Mouse (Mus musculus): ENCODE results near the gene Sema4d. TPM values are rescaled to one million over a fixed set of nuclear protein-coding genes. Genes with fewer than 3 reads are reported as not detected.

Gene Sema4d
- polyA plus RNA-seq, 1 experiment from 2014 or later: 17.4 TPM

- Histone ChIP-seq H3K4me2 (ENCODE audit: low read depth, low read length) (peak within 1 kb of the TSS; percentile 91), H3K36me3 (ENCODE audit: control insufficient read depth, insufficient read depth, low read length) (no peaks in the 10 kb centered on the region)
Measured at GRCm38 (mm10) chr13:51644829-51645789, 148.4 kb downstream of the Sema4d start, which contains the start of gene Cks2. TSS of gene Cks2 (plus strand) at chr13:51645232.

GRCm38 (mm10) chr13:51643924-51644828 lies 149.4 kb downstream of the Sema4d start:
- peak overlapping the region; percentile 58 for H3K4me3 ChIP-seq (ENCODE audit: low read depth, low read length)
- WGBS: 52% methylated on average over 20 of the region's 20 CpGs

More at GRCm38 (mm10) chr13:51644829-51645789, 148.4 kb downstream of the Sema4d start, which contains the start of gene Cks2:
- peak; percentile 99 for ATAC-seq (ENCODE audit: low read depth)
- Histone ChIP-seq H3K9me3 (ENCODE audit: control insufficient read depth, low read length) (no peaks in the 10 kb centered on the region), H3K27ac (ENCODE audit: low read depth, low read length) (peak within 1 kb of the TSS; percentile 44), H3K4me3 (ENCODE audit: low read depth, low read length) (peak within 1 kb of the TSS; percentile 58), H3K9ac (replicated peaks; ENCODE audit: low read depth, low read length) (peak within 1 kb of the TSS; percentile 60), H3K27me3 (ENCODE audit: control insufficient read depth, insufficient read depth, low read length) (no peaks in the 10 kb centered on the region), H3K4me1 (ENCODE audit: control insufficient read depth, insufficient read depth, low read length) (0 out of 2 replicates have a peak, but pooled peaks cover 4% of the 10 kb centered on the region)
- WGBS: 0% methylated on average over 83 of the region's 83 CpGs

DNA sequence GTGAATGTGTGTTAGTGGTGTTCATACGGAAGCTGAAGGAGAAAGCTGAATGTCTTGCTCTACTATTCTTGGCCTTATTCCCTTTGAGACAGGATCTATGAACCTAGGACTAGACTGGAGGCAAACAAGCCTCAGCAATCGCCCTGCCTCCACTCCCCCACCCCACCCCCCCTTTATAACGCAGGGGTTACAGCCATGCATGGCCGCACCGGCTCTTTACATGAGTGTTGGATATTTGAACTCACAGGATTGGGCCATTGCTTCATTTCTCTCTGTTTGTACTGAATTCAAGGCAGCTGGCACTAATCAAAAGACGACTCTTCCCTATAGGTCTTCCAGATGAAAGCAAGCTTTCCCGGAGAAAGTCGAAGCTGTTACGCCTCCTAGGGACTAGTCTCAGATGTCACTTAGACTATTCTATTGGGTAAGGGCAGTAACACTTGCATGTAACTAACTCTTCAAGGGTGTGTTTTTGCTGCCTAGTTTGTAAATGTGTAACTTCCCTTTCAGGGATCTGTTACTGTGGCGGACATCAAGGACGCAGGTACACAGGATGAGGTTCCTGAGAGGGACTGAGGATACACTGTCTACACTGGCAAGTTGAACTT lies 151.3 kb downstream of the Sema4d start:
- Histone ChIP-seq H3K4me2 (ENCODE audit: low read depth, low read length) (no peak overlapping the region), H3K4me1 (ENCODE audit: control insufficient read depth, insufficient read depth, low read length) (0 out of 2 replicates have a peak, but pooled peaks cover 4% of the 10 kb centered on the region), H3K4me3 (ENCODE audit: low read depth, low read length) (no peak overlapping the region), H3K27me3 (ENCODE audit: control insufficient read depth, insufficient read depth, low read length) (no peaks in the 10 kb centered on the region), H3K9ac (replicated peaks; ENCODE audit: low read depth, low read length) (no peak overlapping the region), H3K9me3 (ENCODE audit: control insufficient read depth, low read length) (no peaks in the 10 kb centered on the region), H3K27ac (ENCODE audit: low read depth, low read length) (no peak overlapping the region), H3K36me3 (ENCODE audit: control insufficient read depth, insufficient read depth, low read length) (no peaks in the 10 kb centered on the region)
- 37% methylated on average over 11 of the region's 11 CpGs for WGBS
- no peak for ATAC-seq (ENCODE audit: low read depth)

More at GRCm38 (mm10) chr13:51643924-51644828, 149.4 kb downstream of the Sema4d start:
- Histone ChIP-seq H3K36me3 (ENCODE audit: control insufficient read depth, insufficient read depth, low read length) (no peaks in the 10 kb centered on the region), H3K9me3 (ENCODE audit: control insufficient read depth, low read length) (no peaks in the 10 kb centered on the region), H3K4me1 (ENCODE audit: control insufficient read depth, insufficient read depth, low read length) (0 out of 2 replicates have a peak, but pooled peaks cover 4% of the 10 kb centered on the region), H3K4me2 (ENCODE audit: low read depth, low read length) (peak overlapping the region; percentile 91), H3K9ac (replicated peaks; ENCODE audit: low read depth, low read length) (peak overlapping the region; percentile 60; the same call in 1 of the 2 replicates), H3K27me3 (ENCODE audit: control insufficient read depth, insufficient read depth, low read length) (no peaks in the 10 kb centered on the region), H3K27ac (ENCODE audit: low read depth, low read length) (peak overlapping the region; percentile 44)
- ATAC-seq (ENCODE audit: low read depth): no peak

- no peak overlapping the region for H3K4me3 ChIP-seq (ENCODE audit: low read depth, low read length)
- H3K9me3 ChIP-seq (ENCODE audit: control insufficient read depth, low read length): no peaks in the 10 kb centered on the region
- H3K36me3 ChIP-seq (ENCODE audit: control insufficient read depth, insufficient read depth, low read length): no peaks in the 10 kb centered on the region
- ATAC-seq (ENCODE audit: low read depth): no peak
- H3K4me2 ChIP-seq (ENCODE audit: low read depth, low read length): no peak overlapping the region
- H3K4me1 ChIP-seq (ENCODE audit: control insufficient read depth, insufficient read depth, low read length): 0 out of 2 replicates have a peak, but pooled peaks cover 4% of the 10 kb centered on the region
- no peak overlapping the region for H3K27ac ChIP-seq (ENCODE audit: low read depth, low read length)
- H3K9ac ChIP-seq (replicated peaks; ENCODE audit: low read depth, low read length): no peak overlapping the region
- no peaks in the 10 kb centered on the region for H3K27me3 ChIP-seq (ENCODE audit: control insufficient read depth, insufficient read depth, low read length)
- 91% methylated on average over 3 of the region's 3 CpGs for WGBS
Measured at GRCm38 (mm10) chr13:51641424-51641823, 152.1 kb downstream of the Sema4d start.

- Histone ChIP-seq H3K9ac (replicated peaks; ENCODE audit: low read depth, low read length) (no peak overlapping the region), H3K27me3 (ENCODE audit: control insufficient read depth, insufficient read depth, low read length) (no peaks in the 10 kb centered on the region), H3K36me3 (ENCODE audit: control insufficient read depth, insufficient read depth, low read length) (no peaks in the 10 kb centered on the region), H3K27ac (ENCODE audit: low read depth, low read length) (no peak overlapping the region), H3K9me3 (ENCODE audit: control insufficient read depth, low read length) (no peaks in the 10 kb centered on the region), H3K4me3 (ENCODE audit: low read depth, low read length) (no peak overlapping the region), H3K4me2 (ENCODE audit: low read depth, low read length) (no peak overlapping the region), H3K4me1 (ENCODE audit: control insufficient read depth, insufficient read depth, low read length) (no peaks in the 10 kb centered on the region)
- 92% methylated on average over 4 of the region's 4 CpGs for WGBS
- no peak for ATAC-seq (ENCODE audit: low read depth)
Measured at GRCm38 (mm10) chr13:51638958-51639357, 154.6 kb downstream of the Sema4d start.

Small RNA genes within 50 kb of the gene (microRNA-seq; reads per million reads assigned to microRNA genes)
- gene Gm23566: not detected

Other genes with a start within 250 kb of the Sema4d start
- 5.4 and 6.6 TPM in 2 replicates for gene Shc3, start 224.3 kb downstream of the Sema4d start, polyA plus RNA-seq (2014; fragmentation: Nextera tagmentation; extraction: Ambion mirVana)
- 24.5 and 34.5 TPM in 2 replicates for gene Cks2, start 148.5 kb downstream of the Sema4d start, polyA plus RNA-seq (2014; fragmentation: Nextera tagmentation; extraction: Ambion mirVana)
- 29.6 and 33.9 TPM in 2 replicates for gene Secisbp2, start 142.1 kb downstream of the Sema4d start, polyA plus RNA-seq (2014; fragmentation: Nextera tagmentation; extraction: Ambion mirVana)
- gene Gadd45g, start 52.9 kb upstream of the Sema4d start, polyA plus RNA-seq (2014; fragmentation: Nextera tagmentation; extraction: Ambion mirVana): 26.4 and 39.6 TPM in 2 replicates

Measured in neural tube, embryonic 14.5 days (tissue).